Mouse (Mus musculus) lung, adult 2 months (tissue): Measurements from ENCODE around the gene Ptprt.

Source experiments
- CTCF ChIP-seq: fragments of 200-500 bp; IDR thresholded peaks from 2 replicates; pipeline ENCODE4 v1.5.1; 2011; ENCODE audit warnings: mild to moderate bottlenecking, low read length, control low read depth; ENCODE audit not compliant: insufficient read depth
- POLR2A ChIP-seq: fragments of 200-500 bp; IDR thresholded peaks from 2 replicates; pipeline ENCODE4 v1.6.1; 2011; ENCODE audit warnings: low read depth, mild to moderate bottlenecking, control low read depth, low read length, borderline replicate concordance; ENCODE audit errors: extremely low read depth

GRCm38 (mm10) chr2:161547318-161547717 lies 1113.6 kb downstream of the Ptprt start:
- TF ChIP-seq CTCF (no peak), POLR2A (no peak)
